Mouse (Mus musculus) forebrain, embryonic 15.5 days (tissue): ENCODE results near the gene Wdr4. TPM values are rescaled to one million over a fixed set of nuclear protein-coding genes. Genes with fewer than 3 reads are reported as not detected.

Experiments
- ATAC-seq: fragments of 200-750 bp; cut with Nextera tagmentation; replicated peaks from 2 replicates; pipeline ENCODE4 v1.8.0; 2017; ENCODE audit warnings: mild to moderate bottlenecking, moderate TSS enrichment, moderate library complexity
- H3K27ac ChIP-seq: fragments of 300-500 bp; sonication (generic); replicated peaks from 2 replicates; pipeline ENCODE4 v1.5.1; 2015; ENCODE audit warnings: mild to moderate bottlenecking, inconsistent platforms
- H3K27me3 ChIP-seq: fragments of 300-500 bp; sonication (generic); 2 replicates; pipeline ENCODE4 v1.6.1; 2015; ENCODE audit warnings: inconsistent platforms
- H3K36me3 ChIP-seq: fragments of 300-500 bp; sonication (generic); 2 replicates; pipeline ENCODE4 v1.6.1; 2015; ENCODE audit warnings: mild to moderate bottlenecking, inconsistent platforms
- H3K4me1 ChIP-seq: fragments of 300-500 bp; sonication (generic); 2 replicates; pipeline ENCODE4 v1.6.1; 2015; ENCODE audit warnings: inconsistent platforms
- H3K4me2 ChIP-seq: fragments of 300-500 bp; sonication (generic); replicated peaks from 2 replicates; pipeline ENCODE4 v1.6.1; 2015; ENCODE audit warnings: mild to moderate bottlenecking, inconsistent platforms
- H3K4me3 ChIP-seq: fragments of 300-500 bp; sonication (generic); 2 replicates; pipeline ENCODE4 v1.5.1; 2015; ENCODE audit warnings: mild to moderate bottlenecking, inconsistent platforms
- H3K9ac ChIP-seq: fragments of 300-500 bp; sonication (generic); replicated peaks from 2 replicates; pipeline ENCODE4 v1.6.1; 2015; ENCODE audit warnings: mild to moderate bottlenecking, inconsistent platforms
- H3K9me3 ChIP-seq: fragments of 300-500 bp; sonication (generic); 2 replicates; pipeline ENCODE4 v1.6.1; 2016; ENCODE audit warnings: inconsistent platforms
- WGBS: fragments of 180-500 bp; shearing (Covaris S2); methylation state at CpG from one replicate; pipeline ENCODE4 v1.1.7; 2015; ENCODE audit warnings: mixed read lengths; 5-methylcytosine and 5-hydroxymethylcytosine counted together
- polyA plus RNA-seq: library from polyadenylated mRNA; unstranded; fragments of >200 nt; fragmentation: Nextera tagmentation; extraction: Ambion mirVana; gene quantifications from 2 replicates; pipeline ENCODE4 v1.2.1, GENCODE M21; 2015

Wdr4 gene
- 40.3 and 41.5 TPM in 2 replicates for polyA plus RNA-seq

DNA sequence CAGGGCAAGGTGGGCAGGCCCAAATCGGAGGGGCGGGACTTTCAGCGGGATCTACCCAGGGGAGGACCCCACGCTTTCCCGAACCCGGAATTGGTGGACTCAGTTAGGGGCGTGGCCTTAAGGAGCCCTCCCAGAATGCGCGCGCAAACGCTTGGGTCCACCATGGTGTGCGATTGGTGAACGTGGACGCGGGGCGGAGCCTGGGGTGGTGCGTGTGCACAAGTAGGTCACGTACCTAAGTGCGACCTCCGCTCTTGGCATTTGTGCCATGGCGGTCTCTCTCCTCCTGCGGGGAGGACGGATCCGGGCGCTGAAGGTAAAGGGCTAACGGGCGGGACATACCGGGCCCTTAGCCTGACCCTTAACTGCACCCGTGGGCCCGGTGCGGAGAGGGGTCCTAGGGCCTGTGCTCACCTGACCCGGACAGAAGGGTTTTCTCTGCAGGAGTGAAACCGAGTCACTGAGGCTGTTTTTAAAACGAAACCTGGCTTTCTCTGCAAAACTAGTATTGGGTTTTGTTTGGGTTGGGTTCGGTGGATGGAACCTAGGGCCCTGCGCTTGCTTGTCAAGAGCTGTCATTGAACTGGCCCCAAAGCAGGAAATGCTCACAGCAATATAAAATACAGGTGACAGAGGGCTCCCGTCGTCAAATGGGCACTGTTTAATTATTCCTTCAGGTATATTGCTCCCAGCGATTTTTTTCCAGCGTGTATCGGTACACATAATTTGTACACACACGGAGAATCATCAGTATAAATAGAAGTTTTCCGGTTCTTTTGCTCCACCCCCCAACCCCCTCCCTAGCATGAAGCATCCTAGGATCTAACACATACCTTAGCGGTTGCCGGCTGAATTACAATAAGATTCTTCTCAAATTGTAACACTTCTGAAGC lies at the start of gene Wdr4, which contains the start of gene Ndufv3:
Gene Wdr4 (minus strand): TSS at position 35 of the 893 bp plus-strand sequence.
Gene Ndufv3 (plus strand): TSS at position 170 of the 893 bp plus-strand sequence.
- Histone ChIP-seq H3K4me1 (peaks cover 30% of the 10 kb centered on the region), H3K27ac (peak within 1 kb of the TSS; percentile 85), H3K9me3 (no peaks in the 10 kb centered on the region), H3K4me3 (peak within 1 kb of the TSS; percentile 69), H3K9ac (peak within 1 kb of the TSS; percentile 66), H3K4me2 (peak within 1 kb of the TSS; percentile 57), H3K36me3 (peaks cover 7% of the 10 kb centered on the region), H3K27me3 (no peaks in the 10 kb centered on the region)
- under 1% methylated on average over 45 of the region's 45 CpGs for WGBS
- ATAC-seq, result peak; percentile 96

DNA sequence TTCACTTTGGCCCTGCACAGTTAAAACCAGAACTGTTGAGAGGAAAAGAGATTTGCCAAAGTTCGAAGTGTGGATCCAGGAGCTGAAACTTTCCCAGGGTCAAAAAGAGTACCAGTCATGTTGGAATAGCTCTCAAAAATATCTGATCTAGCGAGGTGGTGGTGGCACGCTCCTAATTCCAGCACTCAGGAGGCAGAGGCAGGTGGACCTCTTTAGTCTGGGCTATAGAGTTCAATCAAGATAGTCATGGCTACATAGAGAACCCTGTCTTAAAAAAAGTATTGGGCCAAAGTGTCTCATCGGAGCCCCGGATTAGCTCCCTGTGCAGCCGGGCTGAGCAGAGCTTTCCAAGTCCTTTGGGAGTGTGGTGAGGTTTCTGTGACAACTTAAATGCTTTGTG lies 46.5 kb upstream of the Wdr4 start:
- Histone ChIP-seq H3K36me3 (no peaks in the 10 kb centered on the region), H3K9ac (peak overlapping the region; percentile 89), H3K27ac (peak overlapping the region; percentile 99), H3K9me3 (no peaks in the 10 kb centered on the region), H3K4me2 (peak overlapping the region; percentile 84), H3K27me3 (no peaks in the 10 kb centered on the region), H3K4me1 (peaks cover 51% of the 10 kb centered on the region), H3K4me3 (peak overlapping the region; percentile 78)
- 58% methylated on average over 6 of the region's 6 CpGs for WGBS
- ATAC-seq, result no peak

DNA sequence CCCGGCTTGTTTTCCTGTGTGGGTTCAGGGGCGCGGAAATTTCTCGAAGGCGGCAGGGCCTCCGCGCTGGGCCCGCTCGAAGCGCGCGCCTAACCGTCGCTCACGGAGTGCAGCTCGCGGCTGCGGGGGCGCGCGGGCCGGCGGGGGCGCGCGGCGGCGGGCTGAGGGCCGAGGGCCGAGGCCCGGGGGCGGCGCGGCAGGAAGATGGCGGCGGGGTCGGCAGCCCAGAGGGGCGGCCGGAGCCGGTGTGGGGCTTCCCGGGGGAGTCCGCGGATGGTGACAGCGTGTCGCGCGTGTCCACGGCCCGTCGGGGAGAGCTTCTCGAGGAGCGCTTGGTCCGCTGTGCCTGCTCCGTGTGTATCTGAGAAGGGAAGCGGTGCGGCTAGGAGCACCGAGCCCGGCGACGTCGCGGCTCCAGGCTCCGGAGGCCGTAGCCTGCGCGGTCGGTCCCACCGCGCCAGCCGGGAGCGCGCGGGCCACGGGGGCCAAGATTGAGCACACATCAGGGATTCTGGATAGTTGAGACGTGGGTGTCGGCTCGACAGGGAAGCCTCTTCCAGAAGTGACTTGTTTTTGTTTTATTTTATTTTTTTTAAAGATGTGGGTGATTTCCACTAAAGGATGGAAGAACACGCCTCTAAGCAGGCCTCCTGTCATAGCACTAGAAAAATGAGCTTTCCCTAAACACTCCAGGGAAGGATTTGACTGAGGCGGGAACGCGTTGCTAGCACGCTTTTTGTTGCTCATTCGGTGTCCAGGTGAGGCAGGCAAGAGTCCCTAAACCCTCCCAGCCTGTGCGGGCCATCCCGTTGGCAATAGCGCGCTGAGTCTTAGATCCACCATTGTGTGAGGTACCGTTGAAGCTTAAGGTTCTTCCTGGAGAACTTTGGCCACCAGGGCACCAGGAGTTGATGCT lies 45.6 kb upstream of the Wdr4 start:
- H3K9me3 ChIP-seq, result no peaks in the 10 kb centered on the region
- peak; percentile 60 for ATAC-seq

DNA sequence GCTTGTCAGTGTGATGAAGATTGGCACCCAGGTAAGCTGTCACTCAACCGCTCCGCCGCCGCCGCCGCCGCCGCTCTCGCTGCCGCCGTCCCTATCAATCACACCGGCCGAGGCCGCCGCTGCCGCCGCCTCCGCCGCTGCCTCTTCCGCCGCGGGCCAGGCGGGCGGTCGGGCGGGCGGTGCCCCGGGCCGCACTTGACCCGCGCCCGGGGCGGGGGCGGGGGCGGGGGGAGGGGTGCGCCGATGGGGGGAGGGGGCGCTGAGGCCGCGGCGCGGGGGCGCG lies 45.0 kb upstream of the Wdr4 start:
- WGBS, result under 1% methylated on average over 26 of the region's 44 CpGs
- no peak for ATAC-seq
- H3K9me3 ChIP-seq, result no peaks in the 10 kb centered on the region
- H3K36me3 ChIP-seq, result no peaks in the 10 kb centered on the region
- peak overlapping the region; percentile 84 for H3K4me2 ChIP-seq
- peak overlapping the region; percentile 99 for H3K27ac ChIP-seq
- H3K4me1 ChIP-seq, result peaks cover 47% of the 10 kb centered on the region
- H3K9ac ChIP-seq, result peak overlapping the region; percentile 89
- H3K4me3 ChIP-seq, result peak overlapping the region; percentile 78
- H3K27me3 ChIP-seq, result no peaks in the 10 kb centered on the region

More for the DNA sequence above, 45.6 kb upstream of the Wdr4 start:
- WGBS, result under 1% methylated on average over 72 of the region's 88 CpGs
- Histone ChIP-seq H3K4me1 (peaks cover 51% of the 10 kb centered on the region), H3K4me2 (peak overlapping the region; percentile 84), H3K4me3 (peak overlapping the region; percentile 78), H3K36me3 (no peaks in the 10 kb centered on the region), H3K27ac (peak overlapping the region; percentile 99), H3K27me3 (no peaks in the 10 kb centered on the region), H3K9ac (peak overlapping the region; percentile 89)

DNA sequence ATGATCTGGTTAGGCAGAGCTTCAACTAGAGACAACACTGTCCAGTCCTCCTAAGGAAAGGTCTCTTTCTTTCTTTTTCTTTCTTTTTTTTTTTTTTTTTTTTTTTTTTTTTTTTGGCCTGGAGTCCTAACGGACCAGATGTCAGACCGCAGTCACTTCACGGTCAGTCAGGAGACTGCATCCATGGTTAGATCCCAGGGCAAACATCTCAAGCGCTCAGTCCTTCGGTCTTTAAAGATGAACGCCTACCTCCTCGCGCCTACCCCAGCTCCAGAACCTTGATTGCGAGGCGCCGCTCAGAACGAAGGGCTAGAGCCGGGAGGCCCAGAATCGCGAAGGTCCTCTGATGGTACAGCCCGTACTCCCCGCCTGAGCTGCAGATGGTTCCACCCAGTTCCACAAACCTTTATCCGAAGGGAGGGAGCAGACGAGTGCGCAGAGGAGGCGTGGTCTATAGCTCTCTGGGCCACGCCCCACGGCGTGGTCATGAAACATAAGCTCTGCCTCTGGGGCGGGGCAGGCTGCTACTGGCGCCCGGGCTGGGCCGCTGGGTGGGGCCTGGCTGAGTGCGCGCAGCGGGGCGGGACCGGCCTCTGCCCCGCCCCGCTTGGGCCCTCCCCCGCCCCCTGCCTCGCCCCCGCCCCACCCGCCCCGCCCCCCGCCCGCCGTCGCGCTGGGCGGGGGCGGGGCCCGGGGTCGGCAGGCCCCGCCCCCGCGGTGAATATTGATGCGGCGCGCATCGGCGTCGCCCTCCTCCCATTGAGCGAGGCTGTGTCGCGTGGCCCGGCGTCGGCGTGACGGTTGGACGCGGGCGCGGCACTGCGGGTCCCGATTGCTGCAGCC lies 44.5 kb upstream of the Wdr4 start, which contains the start of gene Pknox1:
Gene Pknox1 (plus strand): TSS at position 720 of the 843 bp plus-strand sequence.
- Histone ChIP-seq H3K4me2 (peak within 1 kb of the TSS; percentile 84), H3K9me3 (no peaks in the 10 kb centered on the region), H3K9ac (peak within 1 kb of the TSS; percentile 89), H3K27me3 (no peaks in the 10 kb centered on the region), H3K36me3 (no peaks in the 10 kb centered on the region), H3K27ac (peak within 1 kb of the TSS; percentile 99), H3K4me1 (peaks cover 41% of the 10 kb centered on the region), H3K4me3 (peak within 1 kb of the TSS; percentile 78)
- ATAC-seq, result peak; percentile 97
- under 1% methylated on average over 38 of the region's 72 CpGs for WGBS

DNA sequence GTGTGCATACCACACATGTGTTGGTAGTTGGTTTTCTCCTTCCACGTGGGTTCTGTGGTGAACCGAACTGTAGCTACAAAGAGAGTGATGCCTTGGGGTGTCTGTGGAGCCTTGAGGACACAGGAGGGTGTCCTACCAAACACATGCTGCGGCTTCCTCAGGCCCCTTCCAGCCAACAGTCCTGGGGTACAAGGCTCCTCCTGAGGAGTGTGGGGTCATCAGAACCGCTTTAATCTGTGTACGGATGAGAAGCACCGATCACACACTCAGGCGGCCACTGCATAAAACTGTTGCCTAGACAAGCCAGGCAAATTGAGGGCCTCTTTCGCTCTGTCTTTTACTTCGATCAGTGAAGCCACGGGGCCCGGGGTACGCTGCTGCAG lies 43.8 kb upstream of the Wdr4 start:
- peaks cover 35% of the 10 kb centered on the region for H3K4me1 ChIP-seq
- peak overlapping the region; percentile 92 for H3K27ac ChIP-seq
- H3K9ac ChIP-seq, result peak overlapping the region; percentile 56
- no peaks in the 10 kb centered on the region for H3K36me3 ChIP-seq
- 20% methylated on average over 12 of the region's 12 CpGs for WGBS
- H3K4me2 ChIP-seq, result peak overlapping the region; percentile 48
- peak overlapping the region; percentile 78 for H3K4me3 ChIP-seq
- no peaks in the 10 kb centered on the region for H3K9me3 ChIP-seq
- 0 out of 2 replicates have a peak, but pooled peaks have one; percentile 4 for ATAC-seq
- H3K27me3 ChIP-seq, result no peaks in the 10 kb centered on the region

DNA sequence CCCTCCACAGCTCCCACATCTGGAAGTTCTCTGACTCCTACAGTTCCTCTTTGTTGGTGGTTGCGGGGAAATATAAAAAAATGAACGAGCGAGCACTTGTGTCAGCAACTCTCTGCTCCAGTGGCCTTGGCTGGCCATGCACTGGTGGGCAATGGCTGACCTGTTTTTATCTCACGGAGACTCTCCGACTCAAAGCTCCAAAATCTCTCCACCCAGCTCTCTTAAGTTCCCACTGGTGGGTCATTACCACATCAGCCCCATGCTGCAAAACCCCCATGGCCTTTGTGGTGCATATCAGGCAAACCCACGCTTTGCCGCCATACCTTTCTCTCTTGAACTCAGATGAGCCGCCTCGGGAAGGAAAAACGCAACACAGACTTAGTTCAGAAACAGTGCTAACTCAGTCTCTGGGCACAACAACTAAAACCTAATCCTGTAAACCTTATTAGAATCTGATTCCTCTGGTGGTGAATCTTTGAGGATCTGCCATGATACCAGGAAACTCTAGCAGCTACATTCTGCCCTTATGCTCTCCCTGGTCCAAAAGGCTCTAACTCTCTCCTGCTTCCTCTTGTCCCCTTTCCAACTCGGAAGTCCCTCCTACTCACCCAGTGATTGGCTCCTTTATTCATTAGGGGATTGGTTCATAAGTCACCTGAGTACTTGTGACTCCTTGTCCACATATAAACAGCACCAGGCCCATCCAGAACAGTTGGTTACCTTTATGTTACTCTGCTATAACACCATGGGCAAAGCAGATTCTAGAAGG lies 39.4 kb upstream of the Wdr4 start:
- no peak overlapping the region for H3K4me2 ChIP-seq
- H3K36me3 ChIP-seq, result no peaks in the 10 kb centered on the region
- no peak overlapping the region for H3K9ac ChIP-seq
- H3K4me1 ChIP-seq, result peaks cover 21% of the 10 kb centered on the region
- H3K27ac ChIP-seq, result no peak overlapping the region
- H3K4me3 ChIP-seq, result no peak overlapping the region
- H3K9me3 ChIP-seq, result no peaks in the 10 kb centered on the region
- WGBS, result 90% methylated on average over 11 of the region's 11 CpGs
- ATAC-seq, result no peak
- no peaks in the 10 kb centered on the region for H3K27me3 ChIP-seq

DNA sequence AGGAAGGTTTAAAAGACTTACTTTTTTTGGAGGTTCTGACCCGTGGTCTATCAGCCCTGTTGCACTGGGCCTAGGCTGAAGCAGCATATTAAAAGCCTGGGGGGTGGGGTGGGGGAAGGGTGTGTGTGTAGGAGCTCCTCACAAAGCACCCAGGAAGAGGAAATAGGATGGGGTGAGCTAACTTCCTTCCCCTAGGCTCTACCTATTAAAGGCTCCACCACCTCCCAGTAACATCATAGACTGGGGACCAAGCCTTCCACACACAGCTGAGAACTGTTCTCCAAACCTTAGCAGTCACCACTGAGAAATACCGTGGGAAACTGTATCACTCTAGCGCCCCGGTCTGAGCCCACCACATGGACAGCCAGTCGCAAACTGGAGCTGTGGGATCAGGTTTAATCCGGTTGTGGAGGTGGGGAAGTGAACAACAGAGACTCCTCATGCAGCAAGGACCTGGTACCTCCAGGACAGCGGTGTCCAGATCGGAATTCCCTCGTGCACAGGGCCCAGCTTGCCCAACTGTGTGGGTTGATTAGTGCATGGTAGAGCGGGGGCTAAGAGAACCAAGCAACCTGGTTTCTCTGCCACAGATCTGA lies 38.3 kb upstream of the Wdr4 start:
- 81% methylated on average over 10 of the region's 10 CpGs for WGBS
- Histone ChIP-seq H3K4me3 (no peak overlapping the region), H3K36me3 (no peaks in the 10 kb centered on the region), H3K9me3 (no peaks in the 10 kb centered on the region), H3K4me1 (peaks cover 14% of the 10 kb centered on the region; the same call in 1 of the 2 replicates), H3K27me3 (no peaks in the 10 kb centered on the region), H3K27ac (peak overlapping the region; percentile 63; the same call in 1 of the 2 replicates), H3K9ac (no peak overlapping the region), H3K4me2 (no peak overlapping the region)
- ATAC-seq, result no peak

DNA sequence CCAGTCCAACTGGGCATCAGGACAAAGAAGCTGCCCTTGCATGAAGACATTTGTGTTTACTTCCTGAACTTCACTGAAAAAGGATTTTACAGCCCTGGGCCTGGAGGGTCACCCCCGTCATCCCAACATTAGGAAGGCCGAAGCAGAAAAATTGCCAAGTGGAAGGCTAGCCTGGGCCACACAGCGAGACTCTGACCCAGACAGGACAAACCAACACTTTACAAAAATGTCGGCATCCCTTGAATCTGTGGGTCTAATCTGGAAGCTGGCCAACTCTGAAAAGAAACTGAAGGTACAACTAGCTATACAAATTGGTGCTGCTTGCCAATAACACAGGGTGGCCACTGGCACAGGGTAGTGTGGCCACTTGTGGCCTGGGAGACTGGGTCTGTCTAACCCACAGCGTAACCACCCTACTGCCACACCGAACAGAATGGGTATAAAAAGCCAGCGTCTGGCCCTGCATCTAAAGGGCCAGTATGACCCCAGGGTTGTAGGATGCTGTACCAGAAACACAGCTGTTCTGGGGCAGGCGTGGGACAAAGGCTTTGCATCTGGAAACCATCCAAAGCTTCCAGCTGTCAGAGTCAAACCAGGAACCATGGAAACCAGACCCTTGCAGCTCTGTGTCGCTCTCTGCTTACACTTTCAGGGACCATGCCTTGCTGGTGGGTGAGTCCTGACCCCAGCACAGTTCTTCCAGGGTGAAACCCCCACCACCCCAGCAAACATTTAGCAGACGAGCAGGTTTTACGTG lies 37.5 kb upstream of the Wdr4 start:
- H3K27ac ChIP-seq, result peak overlapping the region; percentile 63
- peaks cover 14% of the 10 kb centered on the region; the same call in 1 of the 2 replicates for H3K4me1 ChIP-seq
- WGBS, result 38% methylated on average over 11 of the region's 11 CpGs
- no peak overlapping the region for H3K9ac ChIP-seq
- no peaks in the 10 kb centered on the region for H3K27me3 ChIP-seq
- H3K9me3 ChIP-seq, result no peaks in the 10 kb centered on the region
- no peak overlapping the region for H3K4me3 ChIP-seq
- H3K4me2 ChIP-seq, result no peak overlapping the region
- no peaks in the 10 kb centered on the region for H3K36me3 ChIP-seq
- ATAC-seq, result peak; percentile 68

DNA sequence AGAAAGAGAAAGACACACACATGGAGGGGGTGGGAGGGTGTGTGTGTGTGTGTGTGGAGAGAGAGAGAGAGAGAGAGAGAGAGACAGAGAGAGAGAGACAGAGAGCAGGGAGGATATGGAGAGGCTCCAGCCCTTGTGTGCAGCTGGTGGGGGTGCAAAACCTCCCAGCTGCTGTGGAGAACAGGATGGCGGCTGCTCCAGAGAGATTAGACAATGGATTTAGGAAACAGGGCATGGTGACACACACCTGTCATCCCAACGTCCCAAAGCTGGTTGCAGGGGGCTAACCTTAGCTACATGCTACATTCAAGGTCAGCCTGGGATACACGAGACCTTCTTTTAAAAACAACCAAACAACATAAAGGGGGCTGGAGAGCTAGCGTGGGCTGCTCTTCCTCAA lies 36.5 kb upstream of the Wdr4 start:
- no peak for ATAC-seq

More for the DNA sequence above, 36.5 kb upstream of the Wdr4 start:
- Histone ChIP-seq H3K27ac (peak overlapping the region; percentile 51), H3K9ac (no peak overlapping the region), H3K4me3 (no peak overlapping the region), H3K4me2 (no peak overlapping the region), H3K36me3 (no peaks in the 10 kb centered on the region), H3K27me3 (no peaks in the 10 kb centered on the region), H3K4me1 (peaks cover 14% of the 10 kb centered on the region; the same call in 1 of the 2 replicates), H3K9me3 (no peaks in the 10 kb centered on the region)
- WGBS, result 62% methylated on average over 4 of the region's 4 CpGs
